Mouse (Mus musculus) forebrain, embryonic 15.5 days (tissue): ENCODE results near the gene Ap2a1. TPM values are rescaled to one million over a fixed set of nuclear protein-coding genes. Genes with fewer than 3 reads are reported as not detected.

Source experiments
- polyA plus RNA-seq: library from polyadenylated mRNA; unstranded; fragments of >200 nt; fragmentation: Nextera tagmentation; extraction: Ambion mirVana; gene quantifications from 2 replicates; pipeline ENCODE4 v1.2.1, GENCODE M21; 2015

Ap2a1 gene
- polyA plus RNA-seq, 1 experiment from 2014 or later, result 107 TPM

Other genes with a start within 250 kb of the Ap2a1 start
- not detected in 2 replicates for gene Izumo2, start 220.8 kb downstream of the Ap2a1 start, polyA plus RNA-seq
- 36.2 and 37.2 TPM in 2 replicates for gene Vrk3, start 181.1 kb downstream of the Ap2a1 start, polyA plus RNA-seq
- 1.1 and 1.2 TPM in 2 replicates for gene Zfp473, start 178.4 kb downstream of the Ap2a1 start, polyA plus RNA-seq
- 52.3 and 56.0 TPM in 2 replicates for gene Nup62, start 113.4 kb downstream of the Ap2a1 start, polyA plus RNA-seq
- 1.8 and 2.3 TPM in 2 replicates for gene Il4i1, start 113.1 kb downstream of the Ap2a1 start, polyA plus RNA-seq
- gene Atf5, start 112.8 kb downstream of the Ap2a1 start, polyA plus RNA-seq, result 4.6 and 5.0 TPM in 2 replicates
- gene Akt1s1, start 80.5 kb downstream of the Ap2a1 start, polyA plus RNA-seq, result 118 and 120 TPM in 2 replicates
- 119 and 120 TPM in 2 replicates for gene Tbc1d17, start 80.4 kb downstream of the Ap2a1 start, polyA plus RNA-seq
- 32.1 and 35.3 TPM in 2 replicates for gene Pnkp, start 72.4 kb downstream of the Ap2a1 start, polyA plus RNA-seq
- gene Ptov1, start 59.7 kb downstream of the Ap2a1 start, polyA plus RNA-seq, result 583 and 618 TPM in 2 replicates
- gene Med25, start 36.8 kb downstream of the Ap2a1 start, polyA plus RNA-seq, result 164 and 166 TPM in 2 replicates
- gene Fuz, start 33.4 kb downstream of the Ap2a1 start, polyA plus RNA-seq, result 20.6 and 22.1 TPM in 2 replicates
- gene Tsks, start 13.7 kb upstream of the Ap2a1 start, polyA plus RNA-seq, result not detected in 2 replicates
- 48.2 and 51.6 TPM in 2 replicates for gene Cpt1c, start 45.4 kb upstream of the Ap2a1 start, polyA plus RNA-seq
- gene Prmt1, start 57.1 kb upstream of the Ap2a1 start, polyA plus RNA-seq, result 703 and 728 TPM in 2 replicates
- 62.6 and 66.6 TPM in 2 replicates for gene Irf3, start 68.2 kb upstream of the Ap2a1 start, polyA plus RNA-seq
- gene Bcl2l12, start 69.2 kb upstream of the Ap2a1 start, polyA plus RNA-seq, result 19.2 and 21.8 TPM in 2 replicates
- 42.8 and 47.1 TPM in 2 replicates for gene Scaf1, start 86.9 kb upstream of the Ap2a1 start, polyA plus RNA-seq
- gene Rras, start 88.5 kb upstream of the Ap2a1 start, polyA plus RNA-seq, result 10.4 and 11.5 TPM in 2 replicates
- 16.0 and 16.1 TPM in 2 replicates for gene Prr12, start 123.4 kb upstream of the Ap2a1 start, polyA plus RNA-seq
- 62.4 and 63.9 TPM in 2 replicates for gene Nosip, start 132.9 kb upstream of the Ap2a1 start, polyA plus RNA-seq
- 12.6 and 15.3 TPM in 2 replicates for gene Prrg2, start 133.2 kb upstream of the Ap2a1 start, polyA plus RNA-seq
- 49.6 and 54.4 TPM in 2 replicates for gene Rcn3, start 162.7 kb upstream of the Ap2a1 start, polyA plus RNA-seq
- gene Fcgrt, start 174.4 kb upstream of the Ap2a1 start, polyA plus RNA-seq, result 16.6 and 17.8 TPM in 2 replicates
- 982 and 1,055 TPM in 2 replicates for gene Rps11, start 194.9 kb upstream of the Ap2a1 start, polyA plus RNA-seq
- gene Rpl13a, start 199.3 kb upstream of the Ap2a1 start, polyA plus RNA-seq, result 890 and 969 TPM in 2 replicates
- 0.15 TPM in 1 of 2 replicates, not detected in the other for gene Gm45713, start 206.7 kb upstream of the Ap2a1 start, polyA plus RNA-seq
- 1.6 and 2.1 TPM in 2 replicates for gene Flt3l, start 206.9 kb upstream of the Ap2a1 start, polyA plus RNA-seq
- 96.0 and 96.9 TPM in 2 replicates for gene Pih1d1, start 224.8 kb upstream of the Ap2a1 start, polyA plus RNA-seq
- gene Aldh16a1, start 225.1 kb upstream of the Ap2a1 start, polyA plus RNA-seq, result 25.6 and 30.8 TPM in 2 replicates
- 20.1 and 24.0 TPM in 2 replicates for gene Slc17a7, start 234.5 kb upstream of the Ap2a1 start, polyA plus RNA-seq